Mouse (Mus musculus): ENCODE results near the gene Ano1. TPM values are rescaled to one million over a fixed set of nuclear protein-coding genes. Genes with fewer than 3 reads are reported as not detected.

The Ano1 gene
- polyA plus RNA-seq, 1 experiment from 2014 or later = 2.6 TPM

DNA sequence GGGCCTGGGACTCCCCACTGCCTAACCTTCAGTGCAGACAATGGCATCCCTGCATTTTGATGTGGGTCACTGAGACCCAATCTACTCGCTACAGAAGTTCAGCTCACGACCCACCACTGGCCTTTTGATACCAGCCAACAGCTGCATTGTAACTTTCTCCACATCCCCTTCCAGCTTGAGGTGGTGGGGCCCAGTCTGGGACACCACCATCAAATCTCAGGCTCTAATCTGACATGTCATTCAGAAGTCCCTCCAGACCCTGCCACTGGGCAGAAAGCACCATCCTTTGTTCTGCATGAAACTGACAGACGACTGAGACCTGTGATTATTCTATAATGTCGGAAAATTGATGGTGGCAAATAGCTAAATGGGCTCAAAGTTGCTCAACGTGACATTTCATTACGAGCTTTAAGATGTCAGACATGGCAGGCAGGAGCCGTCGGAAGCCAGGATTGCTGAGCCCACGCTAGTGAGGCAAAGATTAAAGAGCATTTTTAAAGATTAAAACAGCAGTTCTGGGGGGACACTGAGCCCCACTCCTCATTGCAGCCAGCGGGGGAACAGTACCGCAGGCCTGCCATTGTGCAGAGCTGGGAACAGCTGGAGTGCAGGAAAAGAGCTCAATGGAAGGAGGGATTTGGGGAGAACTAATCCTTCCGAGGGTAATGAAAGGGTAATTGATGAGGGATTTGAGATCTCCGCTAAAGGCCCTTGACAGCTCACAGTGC is 124.0 kb downstream of the Ano1 start:
- WGBS = 19% methylated on average over 13 of the region's 13 CpGs
- Histone ChIP-seq H3K27me3 (ENCODE audit: control insufficient read depth, insufficient read depth, low read length) (no peaks in the 10 kb centered on the region), H3K27ac (ENCODE audit: low read depth, low read length) (peak overlapping the region; percentile 54), H3K36me3 (ENCODE audit: control insufficient read depth, insufficient read depth, low read length) (no peaks in the 10 kb centered on the region), H3K4me2 (ENCODE audit: low read depth) (no peak overlapping the region), H3K9ac (ENCODE audit: low read length) (peak overlapping the region; percentile 20; the same call in 1 of the 2 replicates), H3K4me3 (ENCODE audit: low read depth, low read length) (no peak overlapping the region), H3K9me3 (ENCODE audit: control insufficient read depth, low read length) (no peaks in the 10 kb centered on the region), H3K4me1 (ENCODE audit: control insufficient read depth, insufficient read depth, low read length) (peaks cover 18% of the 10 kb centered on the region)
- DNase-seq (ENCODE audit: low spot score) (no peak), ATAC-seq (ENCODE audit: insufficient read depth, low FRiP score, low TSS enrichment) (peak; percentile 43; the same call in 1 of the 2 replicates)

DNA sequence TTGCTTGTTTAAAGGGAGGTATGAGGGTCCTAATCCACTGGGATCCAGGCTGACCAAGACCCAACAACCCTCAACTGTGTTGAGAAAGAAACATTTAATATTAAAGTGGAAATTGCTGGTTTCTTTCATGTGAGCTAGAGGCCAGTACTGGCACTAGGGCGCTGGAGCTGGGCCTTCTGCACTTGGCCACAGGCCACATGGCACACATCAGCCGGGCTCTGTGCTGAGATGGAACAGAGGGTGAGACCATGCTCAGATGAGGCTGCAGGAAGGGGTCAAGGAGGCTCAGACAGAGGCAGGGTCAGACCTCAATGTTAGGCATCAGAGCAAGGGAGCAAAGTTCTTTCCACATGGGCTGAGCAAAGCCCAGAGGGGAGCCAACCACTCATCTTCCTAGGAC is 125.7 kb downstream of the Ano1 start:
- H3K9ac ChIP-seq (ENCODE audit: low read length) = no peak overlapping the region
- H3K36me3 ChIP-seq (ENCODE audit: control insufficient read depth, insufficient read depth, low read length) = no peaks in the 10 kb centered on the region
- H3K4me1 ChIP-seq (ENCODE audit: control insufficient read depth, insufficient read depth, low read length) = peaks cover 18% of the 10 kb centered on the region
- no peak overlapping the region for H3K4me3 ChIP-seq (ENCODE audit: low read depth, low read length)
- H3K4me2 ChIP-seq (ENCODE audit: low read depth) = no peak overlapping the region
- H3K27me3 ChIP-seq (ENCODE audit: control insufficient read depth, insufficient read depth, low read length) = no peaks in the 10 kb centered on the region
- H3K9me3 ChIP-seq (ENCODE audit: control insufficient read depth, low read length) = no peaks in the 10 kb centered on the region
- ATAC-seq (ENCODE audit: insufficient read depth, low FRiP score, low TSS enrichment) (no peak), DNase-seq (ENCODE audit: low spot score) (no peak)
- no peak overlapping the region for H3K27ac ChIP-seq (ENCODE audit: low read depth, low read length)
- WGBS = 87% methylated on average over 2 of the region's 2 CpGs

DNA sequence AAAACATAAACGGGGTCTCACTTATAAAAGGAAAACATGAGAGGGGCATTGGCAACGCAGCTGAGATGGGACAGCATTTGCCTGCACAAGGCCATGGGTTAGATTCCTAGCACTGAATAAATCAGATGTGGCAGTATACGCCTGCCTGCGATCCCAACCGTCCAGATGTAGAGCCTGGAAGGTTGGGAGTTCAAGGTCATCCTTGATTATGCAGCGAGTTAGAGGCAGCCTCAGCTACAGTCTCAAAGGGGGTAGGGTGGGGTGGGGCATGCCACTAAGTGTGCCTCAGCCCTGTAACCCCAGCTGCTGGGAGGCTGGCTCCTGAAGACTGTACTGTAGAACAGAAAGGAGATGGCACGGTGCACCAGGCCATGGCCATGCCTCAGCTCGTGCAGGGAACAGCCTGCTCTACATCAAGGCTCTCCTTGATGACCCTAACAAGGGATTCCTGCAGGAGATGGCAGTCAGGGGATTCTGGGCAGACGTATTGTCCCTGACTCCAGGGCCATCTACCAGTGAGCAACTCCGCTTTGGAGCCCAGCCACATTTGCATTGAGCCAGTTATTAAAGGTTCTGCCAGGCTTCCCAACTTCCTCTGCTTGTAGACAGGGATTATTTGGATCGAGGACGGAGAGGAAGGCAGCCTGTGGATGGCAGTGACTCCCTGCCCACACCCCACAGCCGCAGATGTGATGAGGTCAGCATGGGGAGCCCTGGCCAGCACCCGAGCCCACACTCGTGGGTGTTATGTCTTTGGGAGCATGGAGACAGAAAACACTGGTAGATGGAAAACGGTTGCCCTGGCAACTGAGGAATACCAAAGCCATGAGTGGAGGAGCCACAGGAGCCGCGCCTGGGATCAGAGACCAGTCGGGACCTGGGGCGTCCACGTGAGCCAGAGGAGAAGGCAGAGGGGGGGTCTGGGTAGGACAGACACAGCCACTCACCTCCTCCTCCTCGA is 130.8 kb downstream of the Ano1 start:
- H3K4me2 ChIP-seq (ENCODE audit: low read depth) = no peak overlapping the region
- DNase-seq (ENCODE audit: low spot score) (no peak), ATAC-seq (ENCODE audit: insufficient read depth, low FRiP score, low TSS enrichment) (no peak)
- no peak overlapping the region for H3K9ac ChIP-seq (ENCODE audit: low read length)
- 77% methylated on average over 22 of the region's 22 CpGs for WGBS
- no peaks in the 10 kb centered on the region for H3K27me3 ChIP-seq (ENCODE audit: control insufficient read depth, insufficient read depth, low read length)
- H3K4me1 ChIP-seq (ENCODE audit: control insufficient read depth, insufficient read depth, low read length) = no peaks in the 10 kb centered on the region
- H3K27ac ChIP-seq (ENCODE audit: low read depth, low read length) = no peak overlapping the region
- no peaks in the 10 kb centered on the region for H3K9me3 ChIP-seq (ENCODE audit: control insufficient read depth, low read length)
- H3K4me3 ChIP-seq (ENCODE audit: low read depth, low read length) = no peak overlapping the region
- H3K36me3 ChIP-seq (ENCODE audit: control insufficient read depth, insufficient read depth, low read length) = no peaks in the 10 kb centered on the region

DNA sequence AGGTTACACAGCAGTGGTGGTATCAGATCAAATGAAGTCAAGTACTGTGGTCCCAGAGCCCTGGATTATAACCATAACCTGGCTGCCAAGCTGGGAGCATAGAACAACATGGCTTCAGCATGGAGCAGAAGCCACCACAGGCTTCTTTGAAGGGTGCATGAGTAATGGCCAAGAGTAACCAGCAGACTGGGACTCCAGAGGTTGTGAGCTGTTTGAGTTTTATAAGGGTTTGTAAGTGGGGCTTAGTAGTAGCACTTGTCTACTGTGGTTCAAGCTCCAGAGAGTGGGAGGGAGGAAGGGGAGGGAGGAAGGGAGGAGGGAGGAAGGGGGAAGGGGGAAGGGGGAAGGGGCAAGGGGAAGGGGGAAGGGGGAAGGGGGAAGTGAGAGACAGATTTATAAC is 131.5 kb downstream of the Ano1 start:
- H3K4me3 ChIP-seq (ENCODE audit: low read depth, low read length) = no peak overlapping the region
- no peak overlapping the region for H3K9ac ChIP-seq (ENCODE audit: low read length)
- H3K9me3 ChIP-seq (ENCODE audit: control insufficient read depth, low read length) = no peaks in the 10 kb centered on the region
- no peaks in the 10 kb centered on the region for H3K36me3 ChIP-seq (ENCODE audit: control insufficient read depth, insufficient read depth, low read length)
- no peaks in the 10 kb centered on the region for H3K4me1 ChIP-seq (ENCODE audit: control insufficient read depth, insufficient read depth, low read length)
- no peak overlapping the region for H3K4me2 ChIP-seq (ENCODE audit: low read depth)
- DNase-seq (ENCODE audit: low spot score) (no peak), ATAC-seq (ENCODE audit: insufficient read depth, low FRiP score, low TSS enrichment) (no peak)
- no peaks in the 10 kb centered on the region for H3K27me3 ChIP-seq (ENCODE audit: control insufficient read depth, insufficient read depth, low read length)
- no peak overlapping the region for H3K27ac ChIP-seq (ENCODE audit: low read depth, low read length)

DNA sequence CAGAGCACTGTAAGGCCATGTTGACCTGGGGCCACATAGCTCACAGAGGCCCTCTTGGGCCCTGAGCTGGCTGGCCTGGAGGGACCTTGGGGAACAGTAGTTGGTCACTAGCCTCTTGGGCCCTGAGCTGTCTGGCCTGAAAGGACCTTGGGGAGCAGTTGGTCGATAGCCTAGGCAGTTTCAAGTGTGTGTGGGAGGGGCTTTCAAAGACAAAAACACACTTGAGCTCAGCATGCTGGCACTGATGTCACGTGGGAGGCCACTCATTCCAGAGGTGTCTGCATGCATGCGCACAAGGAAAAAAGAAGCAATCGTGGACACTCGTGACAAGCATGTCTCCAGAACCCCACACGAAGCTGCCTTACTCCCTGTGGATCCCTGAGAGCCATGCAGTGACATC is 136.4 kb downstream of the Ano1 start:
- H3K27me3 ChIP-seq (ENCODE audit: control insufficient read depth, insufficient read depth, low read length) = no peaks in the 10 kb centered on the region
- ATAC-seq (ENCODE audit: insufficient read depth, low FRiP score, low TSS enrichment) = no peak
- WGBS = 77% methylated on average over 6 of the region's 6 CpGs
- no peaks in the 10 kb centered on the region for H3K4me1 ChIP-seq (ENCODE audit: control insufficient read depth, insufficient read depth, low read length)
- H3K9me3 ChIP-seq (ENCODE audit: control insufficient read depth, low read length) = no peaks in the 10 kb centered on the region
- no peaks in the 10 kb centered on the region for H3K36me3 ChIP-seq (ENCODE audit: control insufficient read depth, insufficient read depth, low read length)
- H3K4me2 ChIP-seq (ENCODE audit: low read depth) = no peak overlapping the region
- no peak overlapping the region for H3K9ac ChIP-seq (ENCODE audit: low read length)
- H3K4me3 ChIP-seq (ENCODE audit: low read depth, low read length) = no peak overlapping the region
- no peak overlapping the region for H3K27ac ChIP-seq (ENCODE audit: low read depth, low read length)
- no peak for DNase-seq (ENCODE audit: low spot score)

DNA sequence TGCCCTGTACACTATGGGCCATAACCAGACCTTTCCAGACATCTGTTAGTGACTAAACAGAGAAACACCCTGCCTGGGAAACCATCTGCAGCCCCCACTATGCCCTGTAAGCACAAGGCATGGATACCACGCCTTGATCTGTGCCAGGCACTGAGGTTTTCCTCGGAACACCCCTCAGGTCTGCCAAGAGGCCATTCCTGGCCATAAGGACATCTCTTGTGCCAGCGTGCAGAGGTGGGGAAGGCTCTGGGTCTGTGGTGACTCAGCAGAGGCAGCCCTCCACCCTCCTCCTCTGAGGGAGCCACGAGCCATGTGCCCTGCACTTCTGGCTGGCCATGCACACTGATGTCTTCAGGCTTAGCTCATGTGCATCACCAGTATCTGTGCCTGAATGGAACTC is 138.9 kb downstream of the Ano1 start:
- 72% methylated on average over 4 of the region's 4 CpGs for whole genome bisulfite sequencing
- Histone ChIP-seq H3K4me3 (ENCODE audit: low read depth, low read length) (no peak overlapping the region), H3K4me2 (ENCODE audit: low read depth) (no peak overlapping the region), H3K36me3 (ENCODE audit: control insufficient read depth, insufficient read depth, low read length) (no peaks in the 10 kb centered on the region), H3K9ac (ENCODE audit: low read length) (no peak overlapping the region), H3K9me3 (ENCODE audit: control insufficient read depth, low read length) (no peaks in the 10 kb centered on the region), H3K4me1 (ENCODE audit: control insufficient read depth, insufficient read depth, low read length) (no peaks in the 10 kb centered on the region), H3K27ac (ENCODE audit: low read depth, low read length) (no peak overlapping the region), H3K27me3 (ENCODE audit: control insufficient read depth, insufficient read depth, low read length) (no peaks in the 10 kb centered on the region)
- ATAC-seq (ENCODE audit: insufficient read depth, low FRiP score, low TSS enrichment) (no peak), DNase-seq (ENCODE audit: low spot score) (no peak)

DNA sequence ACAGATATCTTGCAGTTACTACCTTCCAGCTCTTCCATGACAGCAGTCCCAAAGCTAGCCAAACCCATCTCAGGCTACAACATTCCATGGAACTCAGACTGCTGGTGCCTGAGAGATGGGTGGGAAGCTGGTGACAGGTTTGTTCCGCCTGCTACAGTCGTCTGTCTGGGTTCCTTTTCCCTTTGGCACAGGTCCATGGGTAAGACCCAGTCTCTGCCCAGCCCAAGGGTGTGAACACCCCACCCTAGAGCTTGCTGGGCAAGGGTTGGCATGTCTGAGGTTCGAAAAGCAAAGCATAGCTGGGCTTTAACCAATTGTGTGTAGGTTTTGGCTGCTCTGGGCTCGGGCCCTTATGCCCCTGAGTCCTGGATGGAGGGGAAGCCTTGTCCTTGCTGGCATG is 139.4 kb downstream of the Ano1 start:
- no peaks in the 10 kb centered on the region for H3K36me3 ChIP-seq (ENCODE audit: control insufficient read depth, insufficient read depth, low read length)
- DNase-seq (ENCODE audit: low spot score) (no peak), ATAC-seq (ENCODE audit: insufficient read depth, low FRiP score, low TSS enrichment) (no peak)
- H3K4me2 ChIP-seq (ENCODE audit: low read depth) = no peak overlapping the region
- no peaks in the 10 kb centered on the region for H3K4me1 ChIP-seq (ENCODE audit: control insufficient read depth, insufficient read depth, low read length)
- no peaks in the 10 kb centered on the region for H3K9me3 ChIP-seq (ENCODE audit: control insufficient read depth, low read length)
- no peak overlapping the region for H3K27ac ChIP-seq (ENCODE audit: low read depth, low read length)
- H3K4me3 ChIP-seq (ENCODE audit: low read depth, low read length) = no peak overlapping the region
- 79% methylated on average over 4 of the region's 4 CpGs for WGBS
- H3K9ac ChIP-seq (ENCODE audit: low read length) = no peak overlapping the region
- H3K27me3 ChIP-seq (ENCODE audit: control insufficient read depth, insufficient read depth, low read length) = no peaks in the 10 kb centered on the region

DNA sequence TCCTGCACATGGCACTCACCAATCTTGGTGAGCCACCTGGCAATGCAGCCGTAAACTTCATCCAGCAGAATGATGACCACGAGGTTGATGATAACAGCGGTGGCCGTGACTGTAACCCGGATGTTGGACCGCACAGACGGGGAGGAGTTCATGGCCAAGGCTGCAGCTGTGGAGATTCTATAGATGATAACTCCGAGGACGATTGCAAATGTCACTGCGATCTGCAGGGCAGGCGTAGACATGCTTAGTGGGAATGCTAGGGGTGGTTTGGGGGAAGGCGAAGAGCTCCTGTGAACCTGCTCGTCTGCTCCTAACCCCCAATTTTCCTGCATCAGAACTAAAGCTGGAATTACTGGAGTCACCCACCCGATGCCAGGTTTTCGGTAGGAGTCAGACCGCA is 140.2 kb downstream of the Ano1 start:
- Histone ChIP-seq H3K27ac (ENCODE audit: low read depth, low read length) (no peak overlapping the region), H3K4me2 (ENCODE audit: low read depth) (no peak overlapping the region), H3K4me1 (ENCODE audit: control insufficient read depth, insufficient read depth, low read length) (no peaks in the 10 kb centered on the region), H3K4me3 (ENCODE audit: low read depth, low read length) (no peak overlapping the region), H3K27me3 (ENCODE audit: control insufficient read depth, insufficient read depth, low read length) (no peaks in the 10 kb centered on the region), H3K9ac (ENCODE audit: low read length) (no peak overlapping the region), H3K36me3 (ENCODE audit: control insufficient read depth, insufficient read depth, low read length) (no peaks in the 10 kb centered on the region), H3K9me3 (ENCODE audit: control insufficient read depth, low read length) (no peaks in the 10 kb centered on the region)
- 94% methylated on average over 16 of the region's 16 CpGs for WGBS
- ATAC-seq (ENCODE audit: insufficient read depth, low FRiP score, low TSS enrichment) (no peak), DNase-seq (ENCODE audit: low spot score) (no peak)

DNA sequence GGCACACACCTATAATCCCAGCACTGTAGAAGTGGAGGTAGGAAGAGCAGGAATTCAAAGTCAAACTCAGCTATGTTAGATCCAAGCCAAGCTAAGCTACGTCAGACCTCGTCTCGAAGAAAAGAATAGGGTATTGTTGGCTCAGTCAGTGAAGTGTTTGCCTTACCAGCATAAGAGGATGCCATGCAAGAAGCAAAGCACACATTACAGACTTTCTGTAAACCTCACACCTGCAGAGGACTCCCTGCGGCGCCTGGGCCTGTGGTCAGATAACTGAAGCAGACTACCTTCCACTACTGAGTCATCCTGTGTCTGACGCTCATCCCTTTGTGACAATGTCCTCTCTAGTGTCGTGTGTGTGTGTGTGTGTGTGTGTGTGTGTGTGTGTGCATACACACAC is 142.2 kb downstream of the Ano1 start:
- no peak for ATAC-seq (ENCODE audit: insufficient read depth, low FRiP score, low TSS enrichment)
- no peaks in the 10 kb centered on the region for H3K27me3 ChIP-seq (ENCODE audit: control insufficient read depth, insufficient read depth, low read length)
- no peak overlapping the region for H3K4me3 ChIP-seq (ENCODE audit: low read depth, low read length)
- no peaks in the 10 kb centered on the region for H3K36me3 ChIP-seq (ENCODE audit: control insufficient read depth, insufficient read depth, low read length)
- no peak overlapping the region for H3K4me2 ChIP-seq (ENCODE audit: low read depth)
- WGBS = 88% methylated on average over 7 of the region's 7 CpGs
- DNase-seq (ENCODE audit: low spot score) = no peak
- no peak overlapping the region for H3K9ac ChIP-seq (ENCODE audit: low read length)
- no peak overlapping the region for H3K27ac ChIP-seq (ENCODE audit: low read depth, low read length)
- no peaks in the 10 kb centered on the region for H3K9me3 ChIP-seq (ENCODE audit: control insufficient read depth, low read length)
- no peaks in the 10 kb centered on the region for H3K4me1 ChIP-seq (ENCODE audit: control insufficient read depth, insufficient read depth, low read length)
